Mouse (Mus musculus): ENCODE results near the gene Gna11. TPM values are rescaled to one million over a fixed set of nuclear protein-coding genes. Genes with fewer than 3 reads are reported as not detected.

Gene Gna11
- total RNA-seq, 2 experiments from 2014 or later, result 116 to 117 TPM

DNA sequence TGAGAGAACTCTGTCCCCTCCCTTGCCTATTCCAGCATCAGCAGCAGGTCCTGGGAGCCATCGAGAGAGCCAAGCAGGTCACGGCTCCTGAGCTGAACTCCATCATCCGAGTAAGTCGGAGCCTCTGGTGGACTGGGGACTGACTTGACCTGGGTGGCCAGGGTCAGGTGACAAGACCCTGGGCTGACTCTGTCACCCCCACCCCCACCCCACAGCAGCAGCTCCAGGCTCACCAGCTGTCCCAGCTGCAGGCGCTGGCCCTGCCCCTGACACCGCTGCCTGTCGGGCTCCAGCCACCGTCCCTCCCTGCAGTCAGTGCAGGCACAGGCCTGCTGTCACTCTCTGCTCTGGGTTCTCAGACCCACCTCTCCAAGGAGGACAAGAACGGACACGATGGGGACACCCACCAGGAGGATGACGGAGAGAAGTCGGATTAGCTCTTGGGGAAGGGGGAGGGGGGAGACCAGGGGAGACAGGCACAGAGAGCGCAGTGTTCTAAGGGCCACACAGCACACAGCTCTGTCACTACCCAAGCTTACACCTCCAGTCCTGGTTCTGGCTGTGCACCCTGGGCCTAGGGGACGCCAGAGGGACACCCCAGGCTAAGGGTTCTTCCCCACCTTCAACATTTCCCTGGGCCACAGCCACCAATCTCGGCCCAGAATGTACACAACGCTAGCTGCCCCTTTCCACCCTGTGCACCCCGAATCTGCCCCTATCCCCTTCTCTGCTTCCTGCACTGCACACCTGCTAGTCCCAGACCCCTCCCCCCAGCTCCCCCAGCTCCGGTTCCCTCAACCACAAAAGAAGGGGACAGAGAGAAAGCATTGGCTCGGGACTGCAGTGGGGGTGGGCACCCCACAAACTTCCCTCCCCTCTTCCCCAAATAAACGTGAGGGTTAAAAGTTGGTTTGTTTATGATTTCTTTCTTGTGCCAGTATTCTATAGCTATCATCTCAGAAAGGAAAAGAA is 20.6 kb upstream of the Gna11 start:
- intact Hi-C loops (cut with DNase I), result no loop called here
- DNase-seq, result no peak

- intact Hi-C loops (cut with DNase I), result no loop called here
- DNase-seq, result peak; percentile 57
Observed at GRCm38 (mm10) chr10:81564734-81565133, 19.7 kb upstream of the Gna11 start.

DNA sequence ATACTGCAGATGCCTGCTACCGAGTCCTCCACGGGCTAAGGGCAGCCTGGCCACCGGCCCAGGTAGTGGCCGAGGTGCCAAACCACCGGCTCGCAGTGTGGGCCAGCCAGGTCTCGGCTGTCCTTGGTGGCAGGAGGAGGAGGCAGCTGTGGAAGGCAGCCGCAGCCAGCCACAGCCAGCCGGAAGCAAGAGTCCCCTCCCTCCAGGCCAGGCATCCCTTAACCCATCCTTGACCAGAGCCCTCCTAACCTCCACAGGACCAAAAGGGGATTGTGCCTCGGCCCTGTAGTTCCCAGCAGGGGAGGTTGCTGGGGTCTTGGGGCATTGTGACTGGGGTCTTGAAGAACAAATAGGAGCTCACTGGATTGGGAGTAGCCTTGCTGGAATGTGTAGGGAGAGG is 19.2 kb upstream of the Gna11 start:
- intact Hi-C loops (cut with DNase I), result no loop called here
- DNase-seq, result peak; percentile 73

DNA sequence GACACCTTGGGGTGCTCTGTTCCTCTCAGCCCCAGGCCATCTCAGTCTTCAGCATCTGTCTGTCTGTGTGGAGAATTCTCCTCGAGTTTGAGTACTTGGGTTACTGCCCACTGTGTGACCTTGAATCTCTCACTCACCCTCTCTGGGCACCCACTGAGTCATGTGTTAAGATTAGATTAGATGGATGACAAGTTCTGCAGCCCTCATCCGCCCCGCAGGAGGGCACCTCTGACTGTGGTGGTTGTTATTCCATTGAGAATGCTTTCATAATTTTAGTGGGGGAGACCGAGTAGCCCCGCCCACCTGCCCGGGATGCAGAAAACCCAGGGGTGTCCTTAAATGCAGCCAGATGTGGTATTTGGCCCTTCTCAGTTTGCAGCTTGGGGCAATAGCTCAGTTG is 18.5 kb upstream of the Gna11 start:
- intact Hi-C loops (cut with DNase I), result no loop called here
- no peak for DNase-seq

GRCm38 (mm10) chr10:81562411-81562810 is 17.4 kb upstream of the Gna11 start:
- intact Hi-C loops (cut with DNase I), result no loop called here
- no peak for DNase-seq

DNA sequence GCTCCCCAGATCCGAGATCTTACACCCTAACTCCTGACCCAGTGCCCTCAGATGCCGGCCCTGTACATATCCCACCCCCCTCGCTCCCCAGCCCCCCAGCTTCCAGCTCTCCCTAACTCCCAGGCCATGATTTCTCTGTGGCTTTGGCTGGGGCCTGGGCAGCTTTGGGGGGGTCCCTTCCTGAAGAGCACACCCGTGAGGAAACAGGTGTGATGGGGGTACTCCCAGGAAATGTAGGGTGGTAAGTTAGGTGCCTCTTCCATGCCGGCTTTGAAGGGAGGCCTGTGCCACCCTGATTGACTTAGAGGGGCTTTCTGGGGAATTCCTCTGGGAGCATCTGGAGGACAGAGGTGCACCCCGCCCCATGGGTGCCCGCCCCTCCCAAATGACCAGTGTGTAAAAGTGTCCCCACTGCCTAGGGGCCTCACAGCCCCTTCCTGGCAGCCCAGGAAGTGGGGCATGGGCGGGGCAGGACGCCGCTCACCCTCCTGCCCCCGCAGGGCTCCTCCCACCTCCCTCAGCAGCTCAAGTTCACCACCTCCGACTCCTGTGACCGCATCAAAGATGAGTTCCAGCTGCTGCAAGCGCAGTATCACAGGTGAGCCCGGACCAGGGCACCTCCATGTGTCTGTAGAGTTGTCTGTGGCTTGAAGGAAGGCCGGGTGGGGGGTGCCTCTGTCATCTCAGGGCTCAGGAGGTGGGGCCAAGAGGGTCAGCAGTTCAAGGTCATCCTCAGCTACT is 15.9 kb upstream of the Gna11 start:
- intact Hi-C loops (cut with DNase I), result no loop called here
- no peak for DNase-seq

GRCm38 (mm10) chr10:81559627-81560539 is 14.9 kb upstream of the Gna11 start:
- DNase-seq, result peak; percentile 69
- intact Hi-C loops (cut with DNase I), result loop anchor here (10.0 kb wide), 1 partner anchor 1825 kb away; no protein-coding TSS in a partner anchor

GRCm38 (mm10) chr10:81559163-81559626 is 14.2 kb upstream of the Gna11 start, which contains the start of gene Aes:
Gene Aes (plus strand): TSS chr10:81559488.
- intact Hi-C loops (cut with DNase I), result loop anchor here (10.0 kb wide), 1 partner anchor 1824 kb away; no protein-coding TSS in a partner anchor
- DNase-seq, result peak; percentile 66

DNA sequence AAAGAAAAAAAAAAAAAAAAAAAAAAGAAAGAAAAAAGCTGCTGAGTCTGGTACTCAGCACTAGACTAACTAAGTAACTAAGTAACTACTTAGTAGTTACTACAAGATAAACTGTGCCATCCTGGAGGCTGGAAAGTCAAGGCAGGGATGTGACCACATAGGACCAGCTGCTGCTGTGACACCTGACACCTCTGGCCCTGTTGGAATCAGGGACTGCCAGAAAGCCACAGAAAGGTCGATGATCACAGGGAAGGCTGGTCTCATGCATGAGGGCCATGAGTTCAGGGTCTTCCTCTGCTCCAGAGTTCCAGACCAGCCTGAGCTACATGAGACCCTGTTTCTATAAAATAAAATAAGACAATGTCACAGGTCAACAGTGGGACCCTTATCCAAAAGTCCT is 12.5 kb upstream of the Gna11 start:
- intact Hi-C loops (cut with DNase I), result loop anchor here (10.0 kb wide), 1 partner anchor 1823 kb away; no protein-coding TSS in a partner anchor
- DNase-seq, result no peak

DNA sequence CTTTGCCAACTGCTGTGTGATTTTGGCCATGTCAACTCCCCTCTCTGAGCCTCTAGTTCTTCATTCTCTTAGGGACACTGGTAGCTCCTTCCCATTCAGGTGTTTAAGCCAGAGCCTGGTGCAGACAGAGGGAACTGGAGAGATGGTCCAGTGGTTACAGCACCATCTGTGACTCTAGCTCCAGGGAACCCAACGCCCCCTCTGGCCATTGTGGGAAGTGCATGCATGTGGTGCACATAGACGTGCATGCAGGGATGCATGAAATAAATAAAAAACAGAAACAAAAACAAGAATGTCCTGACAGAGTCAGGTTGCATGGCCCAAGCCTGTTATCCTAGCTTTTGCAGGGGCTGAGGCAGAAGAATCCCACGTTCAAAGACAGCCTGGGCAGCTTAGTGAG is 11.3 kb upstream of the Gna11 start:
- DNase-seq, result no peak
- intact Hi-C loops (cut with DNase I), result loop anchor here (10.0 kb wide), 1 partner anchor 1821 kb away; no protein-coding TSS in a partner anchor

- intact Hi-C loops (cut with DNase I), result loop anchor here (10.0 kb wide), 1 partner anchor 1819 kb away; no protein-coding TSS in a partner anchor
Observed at GRCm38 (mm10) chr10:81553807-81554755, 9.1 kb upstream of the Gna11 start.

GRCm38 (mm10) chr10:81553232-81553631 is 8.2 kb upstream of the Gna11 start:
- intact Hi-C loops (cut with DNase I), result loop anchor here (10.0 kb wide), 1 partner anchor 1818 kb away; no protein-coding TSS in a partner anchor
- no peak for DNase-seq

More at GRCm38 (mm10) chr10:81553807-81554755, 9.1 kb upstream of the Gna11 start:
- DNase-seq, result no peak

DNA sequence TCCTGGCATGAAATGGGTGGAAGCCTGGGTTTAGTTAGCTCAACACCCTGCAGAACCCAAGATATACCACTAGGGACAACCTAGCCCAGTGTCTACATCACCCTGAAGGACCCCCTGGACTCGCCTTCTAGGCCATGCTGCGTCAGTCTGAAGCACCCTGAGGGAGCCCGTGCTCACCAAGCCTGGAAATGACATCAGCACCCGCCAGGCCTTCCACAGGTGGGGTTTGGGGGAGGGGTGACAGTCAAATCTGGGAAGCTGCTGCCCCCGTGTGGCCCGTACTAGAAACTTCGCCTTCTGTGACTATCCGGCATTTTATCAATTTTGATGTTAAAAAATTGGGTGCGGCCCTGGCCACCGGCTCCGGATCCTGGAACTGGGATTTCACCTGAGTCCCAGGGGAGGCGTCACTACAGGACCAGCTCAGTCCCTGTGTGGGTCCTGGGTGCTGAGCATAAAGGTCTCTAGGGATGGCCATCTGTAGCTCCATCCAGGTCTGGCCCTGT is 6.7 kb upstream of the Gna11 start:
- DNase-seq, result peak; percentile 77
- intact Hi-C loops (cut with DNase I), result loop anchor here (10.0 kb wide), 1 partner anchor 1817 kb away; no protein-coding TSS in a partner anchor

GRCm38 (mm10) chr10:81550257-81550656 is 5.3 kb upstream of the Gna11 start:
- intact Hi-C loops (cut with DNase I), result loop anchor here (10.0 kb wide), 1 partner anchor 1815 kb away; no protein-coding TSS in a partner anchor
- DNase-seq, result peak; percentile 75

- intact Hi-C loops (cut with DNase I), result no loop called here
- no peak for DNase-seq
Observed at GRCm38 (mm10) chr10:81548944-81549343, 4.0 kb upstream of the Gna11 start.

DNA sequence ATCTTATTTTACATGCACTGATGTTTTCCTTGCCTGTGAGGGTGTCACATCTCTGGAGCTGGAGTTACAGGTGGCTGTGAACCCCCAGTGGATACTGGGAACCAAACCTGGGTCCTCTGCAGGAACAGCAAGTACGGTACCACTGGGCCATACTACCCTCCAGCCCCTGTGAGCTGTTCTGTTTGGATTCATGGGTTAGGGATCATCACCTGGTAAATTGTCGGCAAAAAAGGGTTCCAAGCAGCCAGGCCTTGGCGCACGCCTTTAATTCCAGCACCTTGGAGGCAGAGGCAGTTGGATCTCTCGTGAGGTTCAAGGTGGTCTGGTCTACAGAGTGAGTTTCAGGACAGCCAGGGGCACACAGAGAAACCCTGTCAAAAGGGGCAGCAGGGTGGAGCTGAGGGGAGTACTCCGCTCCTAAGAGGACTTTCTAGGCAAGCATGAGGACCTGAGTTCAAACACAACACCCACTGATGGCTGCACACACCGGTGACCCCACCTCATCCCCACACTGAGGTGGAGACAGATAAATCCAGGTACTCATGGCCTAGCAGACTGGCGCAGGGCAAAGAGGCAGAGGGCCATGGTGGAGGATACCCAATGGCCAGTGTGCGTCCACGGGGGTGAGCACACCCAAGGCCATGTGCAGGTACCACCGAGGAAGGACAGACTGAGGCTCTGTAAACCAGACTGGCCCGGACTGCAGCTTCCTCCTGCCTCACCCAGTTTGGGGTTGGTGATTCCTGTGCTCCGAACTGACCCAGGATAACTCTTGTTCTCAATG is 2.0 kb upstream of the Gna11 start:
- intact Hi-C loops (cut with DNase I), result no loop called here
- DNase-seq, result no peak

GRCm38 (mm10) chr10:81546332-81546731 is 1.3 kb upstream of the Gna11 start:
- no peak for DNase-seq
- intact Hi-C loops (cut with DNase I), result no loop called here
